Mouse (Mus musculus) kidney, adult 2 months (tissue): ENCODE data around the gene Plekha6. TPM values are rescaled to one million over a fixed set of nuclear protein-coding genes. Genes with fewer than 3 reads are reported as not detected.

Source experiments
- DNase-seq: peaks from one replicate; pipeline ENCODE4 v3.0.0; 2021
- H3K27ac ChIP-seq: fragments of 200-500 bp; 2 replicates; pipeline ENCODE4 v1.5.1; 2012; ENCODE audit warnings: low read depth, low read length, control low read depth, inconsistent platforms; ENCODE audit not compliant: insufficient read depth
- H3K27me3 ChIP-seq: fragments of 200-500 bp; replicated peaks from 2 replicates; pipeline ENCODE4 v1.6.1; 2012; ENCODE audit warnings: mild to moderate bottlenecking, moderate library complexity, low read length, inconsistent platforms; ENCODE audit not compliant: control insufficient read depth, insufficient read depth
- H3K36me3 ChIP-seq: fragments of 200-500 bp; 2 replicates; pipeline ENCODE4 v1.6.1; 2012; ENCODE audit warnings: mild to moderate bottlenecking, moderate library complexity, low read length, inconsistent platforms; ENCODE audit not compliant: control insufficient read depth, insufficient read depth
- H3K4me1 ChIP-seq: fragments of 200-500 bp; 2 replicates; pipeline ENCODE4 v1.6.1; 2011; ENCODE audit warnings: low read length; ENCODE audit not compliant: control insufficient read depth, insufficient read depth
- H3K4me3 ChIP-seq: fragments of 200-500 bp; 2 replicates; pipeline ENCODE4 v1.5.1; 2011; ENCODE audit warnings: mild to moderate bottlenecking, low read depth, low read length, control low read depth; ENCODE audit not compliant: insufficient read depth
- CTCF ChIP-seq: fragments of 200-500 bp; conservative IDR thresholded peaks from 2 replicates; pipeline ENCODE4 v1.5.1; 2011; ENCODE audit warnings: low read depth, mild to moderate bottlenecking, control low read depth, low read length, moderate library complexity, mixed read lengths; ENCODE audit not compliant: insufficient read depth, insufficient read length
- POLR2A ChIP-seq: fragments of 200-500 bp; IDR thresholded peaks from one replicate; pipeline ENCODE4 v1.6.1; 2011; ENCODE audit warnings: low read depth, low read length, control low read depth
- WGBS: fragments of 180-500 bp; shearing (Covaris S2); methylation state at CpG from one replicate; pipeline ENCODE4 v1.1.7; 2018; 5-methylcytosine and 5-hydroxymethylcytosine counted together
- polyA plus RNA-seq: library from polyadenylated mRNA; depleted of rRNA; stranded (reverse); fragments of >200 nt; gene quantifications from 2 replicates; pipeline ENCODE4 v1.2.3, GENCODE M21; 2012

Plekha6 gene
- polyA plus RNA-seq, 1 experiment = 91.4 TPM

DNA sequence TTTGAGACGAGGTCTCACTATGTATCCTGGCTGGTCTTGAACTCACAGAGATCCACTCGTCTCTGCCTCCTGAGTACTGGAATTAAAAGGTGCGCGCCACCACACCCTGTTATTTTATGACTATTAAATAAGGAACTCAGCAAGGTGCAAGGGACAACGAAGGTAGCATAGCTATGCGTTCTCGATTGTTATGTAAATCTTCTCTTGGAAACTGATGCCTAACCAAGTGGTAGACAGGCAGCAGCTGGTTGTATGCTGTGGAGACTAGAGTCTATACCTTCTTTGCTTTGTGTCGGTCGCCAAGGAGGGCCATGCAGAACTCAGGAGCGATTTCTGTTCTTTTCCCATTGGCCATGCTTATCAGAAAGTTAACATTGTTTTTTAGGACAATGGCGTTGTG, 45.0 kb downstream of the Plekha6 start:
- DNase-seq = no peak
- no peak overlapping the region for H3K4me3 ChIP-seq
- H3K36me3 ChIP-seq = no peaks in the 10 kb centered on the region
- 82% methylated on average over 11 of the region's 11 CpGs for WGBS
- no peak for TF ChIP-seq CTCF
- TF ChIP-seq POLR2A = no peak
- H3K27ac ChIP-seq = no peak overlapping the region
- no peaks in the 10 kb centered on the region for H3K27me3 ChIP-seq
- H3K4me1 ChIP-seq = peaks cover 33% of the 10 kb centered on the region

- 60% methylated on average over 7 of the region's 7 CpGs for WGBS
- H3K27me3 ChIP-seq = no peaks in the 10 kb centered on the region
- no peak for TF ChIP-seq POLR2A
- TF ChIP-seq CTCF = no peak
- no peak for DNase-seq
- peaks cover 33% of the 10 kb centered on the region for H3K4me1 ChIP-seq
- H3K36me3 ChIP-seq = no peaks in the 10 kb centered on the region
- no peak overlapping the region for H3K27ac ChIP-seq
- H3K4me3 ChIP-seq = no peak overlapping the region
These were observed 45.5 kb downstream of the Plekha6 start for GRCm38 (mm10) chr1:133209482-133209881.

GRCm38 (mm10) chr1:133209901-133210516, 46.0 kb downstream of the Plekha6 start:
- peaks cover 38% of the 10 kb centered on the region for H3K4me1 ChIP-seq
- H3K27ac ChIP-seq = peak overlapping the region; percentile 54; the same call in 1 of the 2 replicates
- no peak overlapping the region for H3K4me3 ChIP-seq
- H3K27me3 ChIP-seq = no peaks in the 10 kb centered on the region
- WGBS = 63% methylated on average over 17 of the region's 17 CpGs
- peak; percentile 67 for DNase-seq
- no peaks in the 10 kb centered on the region for H3K36me3 ChIP-seq
- no peak for TF ChIP-seq POLR2A
- no peak for TF ChIP-seq CTCF

DNA sequence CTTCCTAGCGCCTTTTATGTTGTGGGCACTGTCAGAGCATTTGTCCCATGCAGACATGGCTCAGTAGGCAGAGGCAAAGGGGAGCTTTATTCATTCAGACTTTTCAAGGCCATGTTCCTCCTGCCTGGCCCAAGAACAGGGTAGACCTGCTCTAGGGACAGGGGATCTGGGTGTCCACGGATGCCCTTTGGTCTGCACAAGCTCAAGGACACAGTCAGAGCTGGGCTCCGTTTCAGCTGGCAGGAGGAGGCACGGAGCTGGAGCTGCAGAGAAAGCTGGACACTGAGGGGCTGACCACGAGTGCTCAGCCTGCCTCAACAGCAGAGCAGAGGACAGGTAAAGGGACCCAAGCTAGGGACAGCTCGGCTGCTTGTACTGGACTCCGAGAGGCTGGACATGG, 46.8 kb downstream of the Plekha6 start:
- peaks cover 46% of the 10 kb centered on the region for H3K4me1 ChIP-seq
- WGBS = 33% methylated on average over 7 of the region's 7 CpGs
- DNase-seq = peak; percentile 90
- TF ChIP-seq POLR2A (no peak), CTCF (no peak)
- no peaks in the 10 kb centered on the region for H3K36me3 ChIP-seq
- peak overlapping the region; percentile 54; the same call in 1 of the 2 replicates for H3K27ac ChIP-seq
- no peak overlapping the region for H3K4me3 ChIP-seq
- no peaks in the 10 kb centered on the region for H3K27me3 ChIP-seq

DNA sequence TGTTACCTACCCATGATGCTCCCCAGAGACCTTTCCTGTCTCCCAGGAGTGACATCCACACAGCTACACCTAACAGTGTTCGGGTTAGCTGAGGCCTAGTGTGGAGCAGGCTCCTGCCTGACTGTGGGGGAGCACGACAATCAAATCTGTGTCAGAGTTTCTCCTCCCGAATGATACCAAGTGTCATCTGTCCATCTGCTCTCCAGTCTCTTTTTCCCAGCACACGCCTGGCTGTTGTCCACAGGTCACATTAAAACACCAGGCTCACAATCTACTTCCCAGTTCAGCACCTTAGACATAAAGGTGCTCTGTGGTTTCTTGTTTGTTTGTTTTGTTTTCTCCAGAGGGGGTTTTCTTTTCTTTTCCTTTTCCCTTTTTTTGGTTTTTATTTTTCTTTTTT, 48.3 kb downstream of the Plekha6 start:
- H3K4me1 ChIP-seq = peaks cover 46% of the 10 kb centered on the region
- no peak for DNase-seq
- no peak overlapping the region for H3K4me3 ChIP-seq
- H3K27me3 ChIP-seq = no peaks in the 10 kb centered on the region
- H3K27ac ChIP-seq = no peak overlapping the region
- 73% methylated on average over 4 of the region's 4 CpGs for WGBS
- no peak for TF ChIP-seq CTCF
- no peak for TF ChIP-seq POLR2A
- no peaks in the 10 kb centered on the region for H3K36me3 ChIP-seq

DNA sequence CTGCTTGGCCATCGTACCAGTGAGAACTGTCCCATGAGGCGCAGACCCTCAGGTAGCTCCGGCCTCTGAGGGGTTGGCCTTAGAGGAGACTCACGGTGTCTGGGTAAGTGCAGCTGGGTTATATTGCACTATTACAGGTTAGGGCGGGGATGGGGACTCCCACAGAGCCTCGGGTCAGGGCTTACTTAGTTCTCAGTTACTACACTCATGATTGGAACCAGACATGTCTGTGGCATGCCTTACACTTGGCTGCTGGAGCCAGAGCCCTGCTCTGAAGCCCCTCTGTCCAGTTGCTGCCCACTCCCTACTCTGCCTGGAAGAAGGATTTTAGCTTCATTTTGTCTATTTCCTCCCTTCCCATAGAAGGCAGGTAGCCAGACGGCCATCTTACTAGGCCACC, 49.1 kb downstream of the Plekha6 start:
- H3K4me3 ChIP-seq = peak overlapping the region; percentile 8; the same call in 1 of the 2 replicates
- H3K4me1 ChIP-seq = peaks cover 45% of the 10 kb centered on the region
- no peaks in the 10 kb centered on the region for H3K36me3 ChIP-seq
- no peaks in the 10 kb centered on the region for H3K27me3 ChIP-seq
- TF ChIP-seq POLR2A = no peak
- TF ChIP-seq CTCF = no peak
- H3K27ac ChIP-seq = peak overlapping the region; percentile 61
- WGBS = 66% methylated on average over 7 of the region's 7 CpGs
- DNase-seq = no peak

DNA sequence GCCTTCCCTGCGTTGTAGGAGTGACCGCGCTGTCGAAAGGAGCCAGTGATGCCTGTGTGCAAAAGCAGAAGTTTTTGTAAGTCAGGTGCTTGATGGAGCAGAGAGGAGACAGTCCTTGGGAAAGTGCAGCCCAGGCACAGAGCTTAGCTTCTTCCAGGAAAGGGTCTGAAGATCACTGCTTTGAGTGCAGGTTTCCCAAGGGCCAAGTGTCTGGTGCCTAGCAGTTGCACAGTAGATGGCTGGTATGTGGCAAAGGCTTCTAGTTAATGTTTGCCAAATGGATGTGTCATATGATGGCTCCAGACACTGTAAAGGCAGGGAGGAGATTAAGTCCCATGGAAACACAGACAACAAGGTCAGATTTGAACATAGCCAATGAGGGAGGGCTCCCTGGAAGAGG, 49.9 kb downstream of the Plekha6 start:
- peaks cover 42% of the 10 kb centered on the region for H3K4me1 ChIP-seq
- no peaks in the 10 kb centered on the region for H3K36me3 ChIP-seq
- peak; percentile 92 for DNase-seq
- WGBS = 58% methylated on average over 4 of the region's 4 CpGs
- peak overlapping the region; percentile 61 for H3K27ac ChIP-seq
- H3K27me3 ChIP-seq = no peaks in the 10 kb centered on the region
- no peak for TF ChIP-seq POLR2A
- no peak for TF ChIP-seq CTCF
- H3K4me3 ChIP-seq = 0 out of 2 replicates have a peak overlapping the region, but pooled peaks have one; percentile 8
